Mouse (Mus musculus): ENCODE data around the gene Atp6ap1l.

- TF ChIP-seq GATA1 (IDR thresholded peaks at IDR 0.05; ENCODE audit: borderline replicate concordance, low read length) = no peak
- TF ChIP-seq FLI1 (IDR thresholded peaks at IDR 0.05; ENCODE audit: low read length) = no peak
These were observed 15.0 kb downstream of the Atp6ap1l start for GRCm38 (mm10) chr13:90890111-90890510.

All from megakaryocyte, embryonic 14.5 days (primary cell).